Mouse (Mus musculus) thymus, postnatal 25 days (tissue): ENCODE measurements around the gene Akap6.

Experiments
- DNase-seq: peaks from one replicate; pipeline ENCODE4 v3.0.0; 2022

The Akap6 gene

DNA sequence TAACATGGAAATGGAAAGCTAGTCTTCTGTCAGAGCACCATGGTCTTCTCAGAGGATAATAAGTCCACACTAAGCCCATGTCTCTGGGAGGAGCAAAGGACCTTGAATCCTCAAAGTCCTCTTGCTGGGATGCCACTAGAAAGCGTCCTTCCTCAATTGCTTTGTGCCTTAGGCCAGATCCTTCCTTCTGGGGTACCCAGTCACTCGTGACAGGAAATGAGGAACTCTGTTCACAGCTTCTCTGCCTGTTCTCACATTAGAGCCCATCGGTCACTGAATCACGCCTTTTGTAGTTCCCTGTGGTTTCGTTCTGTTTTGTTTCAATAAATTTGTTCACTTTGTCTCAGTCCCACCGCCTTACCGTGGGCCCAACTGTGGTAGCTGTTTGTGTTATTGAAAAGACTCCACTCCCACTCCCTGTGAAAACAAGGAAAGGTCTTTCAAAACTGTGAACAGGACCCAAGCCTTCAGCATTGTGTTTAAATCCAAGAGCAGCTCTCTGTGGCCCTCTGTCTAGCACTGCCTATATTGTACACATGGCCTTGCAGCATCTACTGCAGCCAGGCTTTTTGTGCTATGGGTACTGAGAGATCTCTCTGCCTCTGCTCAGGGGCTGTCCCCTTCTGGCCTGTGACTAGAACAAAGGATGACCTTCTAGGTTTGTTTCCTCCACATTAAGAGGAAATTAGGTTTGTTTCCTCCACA lies 151.3 kb downstream of the Akap6 start:
- no peak for DNase-seq

DNA sequence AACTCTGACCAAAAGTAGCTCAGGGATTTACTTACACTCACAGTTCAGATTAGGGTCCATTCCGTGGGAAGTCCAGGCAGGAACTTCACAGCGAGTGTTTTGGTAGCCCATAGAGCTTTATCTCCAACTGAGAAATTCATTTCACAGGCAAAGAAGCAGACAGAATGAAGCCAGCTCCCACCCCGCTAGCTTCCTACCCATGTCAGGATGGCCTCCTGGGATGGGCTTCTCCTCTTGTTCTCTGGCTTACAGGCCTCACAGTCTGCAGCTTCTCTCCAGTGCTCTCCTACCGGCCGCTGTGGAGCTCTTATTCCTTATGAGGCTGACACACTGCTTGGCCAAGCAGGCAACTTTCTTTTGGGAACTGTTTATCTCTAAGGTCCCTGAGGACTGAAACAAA lies 152.0 kb downstream of the Akap6 start:
- DNase-seq, result no peak

DNA sequence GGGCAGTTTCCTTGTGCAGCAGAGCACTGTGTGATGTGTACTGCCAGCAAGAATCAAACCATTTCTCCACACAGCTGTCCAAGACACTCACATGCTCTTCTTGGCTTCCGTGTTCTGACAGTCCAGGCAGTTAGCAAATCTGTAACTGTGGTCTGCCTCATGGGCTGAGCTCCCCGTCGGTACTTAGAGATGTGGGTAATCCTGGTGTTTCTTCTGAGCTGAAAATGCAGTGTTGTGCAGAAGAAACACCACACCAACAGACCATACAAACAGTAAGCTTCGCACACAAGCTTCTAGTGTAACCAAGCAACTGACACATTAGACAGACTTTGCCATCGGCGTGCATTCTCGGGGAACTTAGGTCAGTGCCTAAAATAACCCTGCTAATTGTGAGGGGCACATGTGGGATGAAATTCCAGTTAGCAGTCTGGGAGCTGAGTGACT lies 155.1 kb downstream of the Akap6 start:
- no peak for DNase-seq

DNA sequence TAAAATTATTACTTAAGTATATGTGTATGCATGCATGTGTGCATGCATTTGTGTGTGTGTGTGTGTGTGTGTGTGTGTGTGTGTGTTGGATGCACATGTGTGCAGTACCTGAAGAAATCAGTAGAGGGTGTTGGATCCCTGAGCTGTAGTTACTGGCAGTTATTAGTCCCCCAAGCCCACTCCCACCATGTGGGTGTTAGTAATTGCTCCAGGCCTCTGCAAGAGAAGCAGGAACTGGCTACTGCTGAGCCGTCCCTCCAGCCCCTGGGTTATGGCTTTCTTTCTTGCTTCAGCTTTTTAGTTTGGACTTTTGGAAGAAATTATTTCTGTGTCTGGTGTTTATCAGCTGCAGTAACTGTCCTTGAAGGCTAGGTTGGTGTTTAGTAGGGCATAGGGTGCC lies 156.9 kb downstream of the Akap6 start:
- no peak for DNase-seq

DNA sequence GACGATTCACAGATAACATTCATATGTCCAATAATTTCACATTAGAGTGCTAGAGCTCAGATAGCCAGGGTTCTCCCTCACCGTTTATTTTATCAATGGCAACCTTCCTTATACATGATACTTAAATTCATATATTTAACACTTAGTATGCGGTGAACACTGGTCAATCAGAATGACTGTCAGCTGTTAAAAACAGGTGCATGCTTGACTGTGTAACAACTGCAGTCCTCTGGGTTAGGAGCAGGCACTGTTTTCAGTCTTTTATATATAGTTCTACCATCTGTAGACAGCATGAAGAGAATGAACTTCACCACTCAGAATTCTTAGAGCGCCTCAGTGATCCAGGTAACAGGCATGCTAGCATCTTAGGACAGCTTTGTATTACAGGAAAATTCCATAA lies 158.1 kb downstream of the Akap6 start:
- DNase-seq, result no peak

DNA sequence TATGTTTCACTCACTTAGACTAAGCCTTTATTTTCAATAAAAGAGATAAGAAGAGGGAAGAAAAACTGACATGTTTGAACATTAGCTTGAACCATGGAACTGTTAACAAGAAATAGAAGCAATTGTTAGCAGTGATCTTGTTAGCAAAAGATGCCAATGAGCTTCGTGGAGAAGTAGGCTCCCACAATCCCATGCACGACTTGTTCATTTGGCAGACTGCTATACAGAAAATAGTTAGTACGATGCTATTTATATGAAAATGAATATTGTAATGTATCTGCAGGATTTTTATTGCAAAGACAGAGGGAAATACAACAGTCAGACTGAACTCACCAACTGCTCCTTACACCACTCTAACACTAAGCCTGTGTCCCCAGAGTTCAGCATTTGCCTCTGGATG lies 162.7 kb downstream of the Akap6 start:
- no peak for DNase-seq

DNA sequence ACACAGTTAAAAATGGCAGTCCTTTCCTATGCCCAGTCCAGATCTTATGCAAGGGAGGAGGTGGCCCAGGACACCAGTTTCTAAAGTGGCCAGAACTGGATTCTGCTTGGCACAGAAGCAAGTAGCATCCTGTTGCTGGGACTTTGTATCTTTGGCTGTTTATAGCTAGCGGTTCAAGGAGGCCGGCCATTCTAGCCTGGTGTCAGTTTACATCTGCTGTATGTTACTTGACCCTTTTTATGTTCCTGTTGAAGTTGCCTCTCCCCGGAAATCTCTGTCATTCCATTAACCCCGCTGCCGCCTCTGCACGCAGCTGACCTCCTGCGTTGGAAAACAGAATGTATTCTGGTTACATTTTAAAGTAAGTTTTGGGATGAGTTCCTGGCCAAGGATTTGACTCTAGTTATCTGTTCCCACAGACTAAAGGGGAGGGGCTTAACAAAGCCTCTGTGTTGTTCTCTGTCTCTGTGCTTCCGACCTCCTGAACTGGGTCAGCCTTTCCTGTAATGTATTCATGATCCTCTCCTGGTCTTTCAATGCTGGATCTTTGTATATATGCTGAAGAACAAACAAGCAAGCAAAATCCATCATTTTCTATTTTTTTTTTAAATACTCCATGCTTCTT lies 168.9 kb downstream of the Akap6 start:
- DNase-seq, result no peak

DNA sequence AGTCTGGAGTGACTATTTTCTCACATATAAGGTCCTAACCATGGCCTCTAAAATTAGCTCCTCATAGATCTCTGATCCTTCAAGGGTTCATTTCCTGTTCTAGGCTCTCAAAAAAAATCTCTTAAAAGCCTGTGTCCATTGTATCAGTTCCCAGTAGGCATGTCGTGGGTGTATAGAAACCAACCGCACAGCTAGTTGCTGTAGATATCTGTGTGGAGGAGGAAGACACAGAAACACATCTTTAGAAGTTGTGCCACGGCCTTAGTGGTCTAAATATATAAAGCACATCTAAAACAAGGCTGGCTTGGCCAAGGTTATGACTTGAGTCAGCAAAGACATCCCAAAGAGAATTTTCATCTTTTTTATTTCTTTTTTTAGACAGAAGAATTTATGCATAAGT lies 172.4 kb downstream of the Akap6 start:
- no peak for DNase-seq

DNA sequence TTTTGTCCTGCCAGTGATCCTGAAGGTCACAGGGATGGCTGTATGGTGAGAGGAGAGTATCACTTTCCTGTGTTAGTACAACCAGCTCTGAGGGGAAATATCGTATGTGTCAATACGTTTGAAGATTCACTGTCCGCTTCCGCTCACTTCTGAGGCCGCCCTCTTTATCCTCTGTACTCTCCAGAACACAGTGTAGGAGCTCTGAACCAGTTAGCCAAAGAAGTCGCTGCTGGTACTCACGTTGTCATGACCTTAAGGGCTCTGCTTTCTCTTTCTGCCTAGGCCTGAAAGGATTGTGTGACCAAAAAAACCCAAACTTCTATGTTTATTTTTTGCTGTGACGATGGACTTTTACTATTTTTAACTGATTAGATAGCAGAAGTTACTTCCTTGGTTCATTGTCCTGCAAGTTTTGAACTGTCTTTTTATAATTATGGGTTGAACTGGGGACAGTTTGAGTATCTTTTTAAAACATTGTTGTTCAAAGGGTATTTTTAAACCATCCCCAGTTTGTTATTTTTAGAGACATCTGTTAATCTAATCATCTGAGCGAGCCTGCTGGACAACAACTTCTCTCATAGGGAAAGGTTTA lies 175.2 kb downstream of the Akap6 start:
- DNase-seq, result no peak

DNA sequence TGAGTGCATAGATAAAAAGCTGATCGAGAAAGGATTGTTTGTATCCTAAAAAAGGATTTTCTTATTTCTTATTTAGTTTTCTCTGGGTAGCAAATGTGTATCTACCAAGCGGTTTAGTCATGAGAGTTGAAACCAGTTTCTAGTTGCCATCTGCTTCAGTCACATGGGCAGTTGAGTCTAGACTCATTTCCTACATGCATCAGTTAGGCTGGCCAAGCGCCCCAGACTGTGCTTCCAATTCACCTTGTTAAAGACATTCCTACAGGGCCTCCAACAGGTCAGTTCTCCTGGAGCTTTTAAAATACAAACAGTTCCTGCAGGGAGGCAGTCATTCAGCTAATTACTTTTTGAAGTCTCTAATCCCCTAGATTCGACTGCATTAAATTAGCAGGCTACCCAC lies 176.9 kb downstream of the Akap6 start:
- DNase-seq, result no peak

DNA sequence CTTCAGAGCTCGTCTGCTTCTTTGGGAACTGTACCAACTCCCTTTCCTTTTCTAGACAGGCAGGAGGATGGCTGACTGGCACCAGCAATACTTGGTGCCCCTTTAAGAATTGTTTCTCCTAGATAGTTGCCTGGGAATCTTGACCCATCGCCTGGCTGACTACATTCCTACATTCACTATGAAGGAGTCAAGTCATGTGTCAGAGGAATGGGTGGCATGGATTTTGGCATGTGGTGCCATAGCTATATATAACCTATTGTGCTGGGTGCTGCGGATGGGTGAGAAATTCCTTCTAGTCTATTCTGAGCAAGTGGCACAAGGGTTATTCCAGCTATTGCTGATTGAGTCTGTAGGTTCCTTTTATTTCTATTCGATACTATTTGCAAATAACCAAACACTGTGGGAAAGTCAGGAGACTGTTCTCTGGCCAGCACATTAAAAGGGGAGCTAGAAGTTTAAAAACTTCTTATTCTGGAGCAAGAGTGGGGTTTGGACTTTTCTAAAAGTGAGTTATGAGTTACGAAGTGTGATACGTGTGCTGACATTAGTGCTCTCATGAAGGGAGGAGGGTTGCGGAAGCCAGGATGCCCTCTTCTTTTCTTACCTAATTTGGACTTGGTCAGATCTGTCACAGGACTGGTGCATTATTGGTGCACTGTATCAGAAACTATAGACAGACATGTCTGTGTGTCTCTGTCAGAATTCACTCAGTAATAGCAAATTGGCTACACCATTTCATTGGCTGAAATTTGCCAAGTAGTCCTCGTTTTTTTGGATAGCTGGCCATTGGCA lies 178.0 kb downstream of the Akap6 start:
- no peak for DNase-seq

DNA sequence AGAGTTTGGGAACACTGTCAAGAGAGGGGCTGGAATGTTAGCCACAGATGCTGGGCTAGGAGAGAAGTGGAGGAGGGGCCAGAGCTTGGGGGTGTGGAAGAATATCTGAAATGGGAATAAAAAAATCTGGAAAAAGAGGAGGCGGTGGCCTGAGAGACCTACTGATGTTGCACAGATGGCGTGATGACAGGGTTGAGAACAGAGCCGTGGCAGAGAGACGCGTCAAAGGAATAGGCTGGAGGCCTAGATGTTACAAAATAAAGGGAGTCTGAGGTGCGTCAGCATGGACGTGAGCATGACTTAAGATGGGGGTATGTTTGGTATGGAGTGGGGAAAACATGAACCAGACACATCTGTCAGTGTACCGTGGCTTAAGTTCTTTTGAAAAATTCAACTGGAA lies 180.1 kb downstream of the Akap6 start:
- DNase-seq, result no peak

DNA sequence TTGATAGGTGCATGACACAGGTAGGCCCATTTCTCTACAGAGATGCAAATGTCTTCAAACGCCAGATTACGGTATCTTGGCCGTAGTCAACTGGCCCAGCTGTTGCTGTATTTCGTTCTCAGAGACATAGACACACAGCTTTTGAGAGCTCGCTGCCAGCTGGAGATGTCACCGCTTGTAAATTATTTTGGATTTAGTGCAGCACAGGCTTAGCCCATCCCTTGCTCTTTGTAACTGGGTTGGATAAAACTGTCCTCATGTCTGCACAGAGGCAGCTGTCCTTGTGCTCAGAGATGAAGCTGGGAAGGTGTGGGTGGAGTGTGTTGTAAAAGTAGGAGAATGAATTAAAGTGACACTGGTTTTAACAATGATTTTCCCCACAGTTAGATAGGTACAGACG lies 193.3 kb downstream of the Akap6 start:
- no peak for DNase-seq

DNA sequence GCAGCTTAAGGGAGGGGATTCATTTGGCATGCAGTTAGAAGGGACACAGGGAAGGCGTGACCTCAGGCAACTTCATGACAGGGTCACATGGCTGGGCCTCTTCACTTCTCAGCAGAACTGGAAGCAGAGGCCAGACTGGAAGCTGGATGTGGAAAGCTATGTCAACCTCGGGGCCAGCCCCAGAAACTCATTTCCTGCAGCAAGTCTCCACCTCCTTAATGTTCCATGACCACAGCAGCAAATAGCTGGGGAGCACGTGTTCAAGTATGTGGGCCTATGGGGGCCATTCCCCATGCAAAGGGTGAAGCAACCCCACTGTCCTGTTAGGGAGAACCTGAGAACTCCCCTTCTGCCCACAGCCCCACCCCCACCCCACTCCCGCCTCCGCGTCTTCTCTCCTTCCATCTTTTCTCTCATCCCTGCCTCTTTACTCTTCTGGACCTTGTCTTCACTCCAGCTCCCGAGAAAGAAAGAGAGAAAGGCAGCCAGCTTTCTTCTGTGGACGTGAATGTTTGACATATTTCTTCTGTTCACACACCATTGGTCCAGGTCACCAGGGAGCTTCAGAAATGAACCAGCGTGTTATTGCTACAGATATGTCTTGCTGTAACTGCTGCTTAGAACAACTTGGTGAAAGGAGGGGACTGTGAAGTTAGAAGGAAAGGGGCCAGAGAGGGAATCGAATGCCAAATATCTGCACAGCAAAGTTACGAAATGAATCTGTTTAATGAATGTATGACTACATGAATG lies 194.6 kb downstream of the Akap6 start:
- DNase-seq, result no peak

DNA sequence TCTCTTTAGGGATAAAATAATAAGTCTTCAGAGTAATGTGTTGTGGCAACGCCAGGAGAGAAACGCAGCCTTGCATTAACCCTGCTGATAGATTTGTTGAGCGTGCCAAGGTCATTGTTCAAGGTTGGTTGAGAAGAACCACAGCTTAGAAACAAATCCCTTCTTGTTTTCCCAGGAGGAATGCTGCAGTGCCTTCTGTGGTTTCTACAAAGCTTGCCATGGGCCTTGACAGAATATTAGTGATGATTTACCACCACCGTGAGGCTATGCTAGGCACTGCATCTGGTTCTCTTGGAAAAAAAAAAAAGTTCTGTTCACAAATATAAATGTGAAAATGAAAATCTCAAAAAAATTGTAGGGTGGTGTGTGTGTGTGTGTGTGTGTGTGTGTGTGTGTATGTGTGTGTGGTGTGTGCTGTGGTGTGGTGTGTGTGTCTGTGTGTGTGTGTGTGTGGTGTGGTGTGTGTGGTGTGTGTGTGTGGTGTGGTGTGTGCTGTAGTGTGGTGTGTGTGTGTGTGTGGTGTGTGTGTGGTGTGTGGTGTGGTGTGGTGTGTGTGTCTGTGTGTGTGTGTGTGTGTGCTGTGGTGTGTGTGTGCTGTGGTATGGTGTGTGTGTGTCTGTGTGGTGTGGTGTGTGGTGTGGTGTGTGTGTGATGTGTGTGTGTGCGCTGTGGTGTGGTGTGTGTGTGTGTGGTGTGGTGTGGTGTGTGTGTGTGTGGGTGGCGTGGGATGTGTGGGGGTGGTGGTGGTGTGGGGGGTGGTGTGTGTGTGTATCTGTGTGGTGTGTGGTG lies 196.7 kb downstream of the Akap6 start:
- no peak for DNase-seq

DNA sequence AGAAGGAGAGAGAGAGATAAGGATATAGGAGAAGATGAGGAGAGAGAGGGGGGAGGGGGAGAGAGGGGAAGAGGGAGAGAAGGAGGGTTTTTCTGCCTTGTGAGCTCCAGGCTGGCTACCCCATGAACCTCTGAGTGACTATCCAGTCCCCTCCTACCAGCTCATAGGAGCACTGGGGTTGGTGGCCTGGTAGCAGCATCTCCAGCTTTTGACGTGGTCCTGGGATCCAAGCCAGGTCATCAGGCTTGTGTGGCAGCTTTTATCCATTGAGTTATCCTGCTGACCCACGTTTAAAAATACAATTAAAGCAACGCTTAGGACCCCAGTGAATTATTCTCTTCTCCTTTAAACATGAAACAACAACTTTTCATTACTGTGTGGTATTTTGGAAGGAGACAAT lies 197.6 kb downstream of the Akap6 start:
- DNase-seq, result no peak

DNA sequence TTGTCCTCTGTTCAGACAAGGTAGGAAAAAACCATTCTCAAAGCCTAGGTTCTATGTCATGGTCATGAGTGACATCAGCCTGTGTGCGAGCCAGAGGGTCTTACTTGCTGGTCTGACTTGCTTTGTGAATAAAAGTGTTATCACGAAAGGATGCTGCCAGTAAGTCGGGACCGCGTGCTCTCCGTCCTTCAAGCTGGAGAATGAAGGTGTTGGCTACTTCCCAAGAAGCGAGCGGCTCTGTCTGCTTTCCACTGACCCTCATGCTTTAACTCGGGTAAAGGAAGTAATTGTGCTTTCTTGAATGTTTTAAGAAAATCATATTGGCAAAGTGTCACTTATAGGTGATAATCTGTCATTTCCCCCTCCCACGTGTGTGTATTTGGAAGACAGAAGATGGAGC lies 198.9 kb downstream of the Akap6 start:
- no peak for DNase-seq

DNA sequence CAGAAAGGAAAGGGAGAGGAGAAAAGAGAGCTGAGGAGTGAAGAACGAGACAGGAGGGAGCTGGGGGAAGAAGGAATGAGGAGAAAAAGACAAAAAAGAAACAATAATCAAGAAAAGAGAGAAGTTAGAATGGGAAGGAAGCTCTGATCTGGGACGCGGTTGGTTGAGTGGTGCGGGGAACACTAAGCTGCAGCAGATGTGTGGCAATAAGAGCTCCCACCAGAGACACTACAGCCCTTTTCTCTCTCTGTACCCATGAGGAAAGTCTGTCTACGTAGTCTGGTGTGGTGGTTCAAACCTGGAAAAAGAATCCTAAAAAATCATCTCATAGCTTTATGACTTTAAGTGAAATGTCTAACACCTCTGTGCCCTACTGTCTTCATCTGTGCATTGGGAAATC lies 204.9 kb downstream of the Akap6 start:
- no peak for DNase-seq

DNA sequence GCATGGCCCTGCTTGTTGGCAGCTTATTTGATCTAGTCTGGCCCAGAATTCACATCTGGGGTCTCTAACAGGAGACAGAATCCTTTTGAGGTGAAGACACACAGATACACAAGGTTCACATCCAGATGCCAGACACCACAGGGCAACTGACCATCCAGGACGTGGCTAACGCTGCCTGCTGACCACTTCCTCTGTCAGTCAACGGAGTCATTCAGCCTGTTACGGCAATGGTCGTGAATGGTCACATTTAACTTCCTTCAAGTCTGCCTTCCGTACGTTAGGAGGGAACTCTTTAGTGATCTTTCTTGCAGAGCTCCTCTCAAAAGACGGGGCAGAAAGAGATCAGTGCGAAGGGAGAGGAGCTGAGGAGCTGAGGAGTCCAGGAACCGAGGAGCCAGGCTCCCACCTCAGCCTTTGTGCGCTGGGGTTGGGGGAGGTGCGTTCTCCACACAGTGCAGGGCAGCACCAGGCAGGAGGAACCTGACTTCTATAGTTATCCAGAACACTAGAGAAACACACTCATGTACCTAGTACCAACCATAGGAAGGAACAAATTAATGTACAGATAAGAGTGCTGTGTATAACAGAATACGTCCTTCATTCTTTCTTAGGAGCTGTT lies 209.4 kb downstream of the Akap6 start:
- DNase-seq, result no peak

DNA sequence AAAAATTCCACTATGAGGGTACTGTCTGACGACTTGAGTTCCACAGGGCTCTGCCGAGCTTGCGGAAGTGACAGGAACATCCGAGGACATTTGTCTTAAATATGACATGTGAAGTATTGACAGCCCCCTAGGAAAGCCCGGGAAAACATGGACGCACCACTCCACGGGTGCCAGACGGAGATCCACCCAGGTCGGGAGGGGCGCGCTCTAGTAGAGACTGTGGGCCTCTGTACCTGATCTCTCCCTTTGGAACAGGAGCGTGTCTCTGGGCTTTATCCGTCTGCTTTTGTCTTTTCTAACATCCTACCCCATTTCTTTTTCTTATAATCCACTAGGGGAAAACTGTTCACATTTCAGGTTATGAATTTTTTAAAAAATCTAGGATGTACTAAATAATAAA lies 211.2 kb downstream of the Akap6 start:
- DNase-seq, result no peak

DNA sequence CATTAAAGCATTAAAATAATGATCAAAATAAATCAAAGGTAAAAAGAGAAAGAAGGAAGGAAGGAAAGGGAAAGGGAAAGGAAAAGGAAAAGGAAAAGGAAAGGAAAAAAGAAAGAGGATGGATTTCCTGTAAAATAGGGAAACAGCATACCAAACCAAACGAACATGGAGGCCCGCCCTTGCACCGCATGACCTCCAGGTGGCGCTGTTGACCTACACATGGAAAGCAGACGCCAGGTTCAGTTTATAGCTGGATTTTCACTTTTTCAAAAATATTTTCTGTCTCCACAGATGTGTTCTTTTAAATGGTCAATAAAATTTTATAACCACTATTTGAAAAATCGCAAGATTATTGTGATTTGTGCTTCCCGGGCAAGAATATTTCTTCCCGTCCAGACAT lies 211.6 kb downstream of the Akap6 start:
- DNase-seq, result peak; percentile 57

DNA sequence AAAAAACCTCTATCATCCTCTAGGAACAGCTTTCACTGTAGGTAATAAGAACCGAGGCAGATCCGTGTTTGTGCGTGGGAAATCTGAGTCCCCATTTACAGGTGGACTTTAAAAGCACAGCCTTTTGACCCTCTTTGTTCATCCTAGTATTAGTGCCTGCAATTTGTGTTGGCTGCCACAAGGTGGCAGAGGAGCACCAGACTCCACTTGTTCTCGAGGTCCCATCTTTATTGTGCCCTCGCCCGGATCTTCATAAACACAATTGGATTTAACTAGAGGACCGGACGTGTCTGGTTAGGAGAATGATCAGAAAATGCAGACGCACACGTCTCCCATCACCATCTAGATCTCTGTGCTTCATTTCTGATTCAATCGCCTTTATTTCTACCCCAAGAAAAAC lies 219.8 kb downstream of the Akap6 start:
- DNase-seq, result no peak
